Mouse (Mus musculus): ENCODE results near the gene Pbrm1. TPM values are rescaled to one million over a fixed set of nuclear protein-coding genes. Genes with fewer than 3 reads are reported as not detected.

Pbrm1 gene
- polyA plus RNA-seq, 2 experiments: 29.5 to 88.5 TPM

- no peak for ATAC-seq (ENCODE audit: low FRiP score, low read depth)
- DNase-seq (ENCODE audit: low spot score): no peak
- H3K9me3 ChIP-seq (ENCODE audit: control insufficient read depth, low read length): no peaks in the 10 kb centered on the region
- no peak overlapping the region for H3K4me2 ChIP-seq (replicated peaks; ENCODE audit: low read depth, low read length, severe bottlenecking)
- H3K27ac ChIP-seq (replicated peaks; ENCODE audit: low read depth, low read length): no peak overlapping the region
- no peak for TF ChIP-seq POLR2A (IDR thresholded peaks at IDR 0.05; ENCODE audit: borderline replicate concordance, extremely low read depth, insufficient read depth, insufficient read length)
- no peak overlapping the region for H3K9ac ChIP-seq (ENCODE audit: low read depth, low read length, severe bottlenecking)
- 86% methylated on average over 7 of the region's 7 CpGs for WGBS
- no peak overlapping the region for H3K4me3 ChIP-seq (replicated peaks; ENCODE audit: low read length)
- no peaks in the 10 kb centered on the region for H3K36me3 ChIP-seq (ENCODE audit: control insufficient read depth, insufficient read depth, low read length)
- H3K4me1 ChIP-seq (ENCODE audit: control insufficient read depth, insufficient read depth, low read length): no peaks in the 10 kb centered on the region
- H3K27me3 ChIP-seq (ENCODE audit: control insufficient read depth, insufficient read depth, low read length): no peaks in the 10 kb centered on the region
Observed at GRCm38 (mm10) chr14:31161191-31161590, 142.3 kb downstream of the Pbrm1 start.

DNA sequence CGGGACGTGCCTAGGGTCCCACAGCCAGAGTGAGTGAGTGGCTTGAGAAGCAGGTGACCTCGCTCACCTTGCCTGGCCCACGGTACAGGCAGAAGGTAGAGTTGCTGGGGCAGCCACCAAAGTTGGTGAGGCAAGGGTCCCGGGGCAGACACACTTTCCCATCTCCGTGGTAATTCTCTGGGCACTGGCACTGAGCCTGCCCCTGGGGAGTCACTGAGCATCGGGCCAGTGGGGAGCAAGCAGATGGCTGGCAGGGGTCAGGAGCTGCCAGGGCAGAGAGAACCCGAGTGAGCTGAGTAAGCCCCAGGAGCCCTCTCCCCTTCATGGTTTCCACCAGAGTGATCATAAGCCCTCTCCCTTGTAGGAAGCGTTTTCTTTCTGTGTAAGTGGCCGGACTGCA lies 142.7 kb downstream of the Pbrm1 start:
- no peak for ATAC-seq (ENCODE audit: low FRiP score, low read depth)

DNA sequence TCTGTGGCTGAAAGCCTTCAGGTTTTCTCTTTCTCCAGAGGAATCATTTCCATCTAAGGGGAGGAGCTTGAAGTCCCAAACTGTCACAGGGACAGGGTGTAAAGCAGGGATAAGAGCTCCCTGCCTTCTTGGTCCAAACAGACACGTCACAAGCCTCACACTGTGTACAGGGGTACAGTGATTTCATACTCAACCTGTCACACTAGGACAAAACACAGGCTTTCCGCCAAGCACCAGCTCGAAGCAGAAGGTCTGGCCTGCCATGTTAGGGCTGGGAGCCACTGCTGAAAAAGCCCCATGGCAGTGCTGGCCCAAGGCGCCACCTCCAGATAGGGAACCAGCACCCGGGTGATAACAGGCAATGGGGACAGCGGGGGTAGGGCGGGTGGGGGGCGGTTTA lies 145.1 kb downstream of the Pbrm1 start:
- Histone ChIP-seq H3K9me3 (ENCODE audit: control insufficient read depth, low read length) (no peaks in the 10 kb centered on the region), H3K4me3 (replicated peaks; ENCODE audit: low read length) (no peak overlapping the region), H3K4me2 (replicated peaks; ENCODE audit: low read depth, low read length, severe bottlenecking) (no peak overlapping the region), H3K27ac (replicated peaks; ENCODE audit: low read depth, low read length) (no peak overlapping the region), H3K9ac (ENCODE audit: low read depth, low read length, severe bottlenecking) (no peak overlapping the region), H3K36me3 (ENCODE audit: control insufficient read depth, insufficient read depth, low read length) (no peaks in the 10 kb centered on the region), H3K4me1 (ENCODE audit: control insufficient read depth, insufficient read depth, low read length) (no peaks in the 10 kb centered on the region), H3K27me3 (ENCODE audit: control insufficient read depth, insufficient read depth, low read length) (no peaks in the 10 kb centered on the region)
- WGBS: 78% methylated on average over 8 of the region's 8 CpGs
- no peak for DNase-seq (ENCODE audit: low spot score)
- no peak for TF ChIP-seq POLR2A (IDR thresholded peaks at IDR 0.05; ENCODE audit: borderline replicate concordance, extremely low read depth, insufficient read depth, insufficient read length)
- ATAC-seq (ENCODE audit: low FRiP score, low read depth): no peak

More for the DNA sequence above, 142.7 kb downstream of the Pbrm1 start:
- Histone ChIP-seq H3K4me2 (replicated peaks; ENCODE audit: low read depth, low read length, severe bottlenecking) (no peak overlapping the region), H3K4me1 (ENCODE audit: control insufficient read depth, insufficient read depth, low read length) (no peaks in the 10 kb centered on the region), H3K27me3 (ENCODE audit: control insufficient read depth, insufficient read depth, low read length) (no peaks in the 10 kb centered on the region), H3K9me3 (ENCODE audit: control insufficient read depth, low read length) (no peaks in the 10 kb centered on the region), H3K9ac (ENCODE audit: low read depth, low read length, severe bottlenecking) (no peak overlapping the region), H3K36me3 (ENCODE audit: control insufficient read depth, insufficient read depth, low read length) (no peaks in the 10 kb centered on the region), H3K27ac (replicated peaks; ENCODE audit: low read depth, low read length) (no peak overlapping the region), H3K4me3 (replicated peaks; ENCODE audit: low read length) (no peak overlapping the region)
- no peak for DNase-seq (ENCODE audit: low spot score)
- 78% methylated on average over 10 of the region's 10 CpGs for WGBS
- TF ChIP-seq POLR2A (IDR thresholded peaks at IDR 0.05; ENCODE audit: borderline replicate concordance, extremely low read depth, insufficient read depth, insufficient read length): no peak

DNA sequence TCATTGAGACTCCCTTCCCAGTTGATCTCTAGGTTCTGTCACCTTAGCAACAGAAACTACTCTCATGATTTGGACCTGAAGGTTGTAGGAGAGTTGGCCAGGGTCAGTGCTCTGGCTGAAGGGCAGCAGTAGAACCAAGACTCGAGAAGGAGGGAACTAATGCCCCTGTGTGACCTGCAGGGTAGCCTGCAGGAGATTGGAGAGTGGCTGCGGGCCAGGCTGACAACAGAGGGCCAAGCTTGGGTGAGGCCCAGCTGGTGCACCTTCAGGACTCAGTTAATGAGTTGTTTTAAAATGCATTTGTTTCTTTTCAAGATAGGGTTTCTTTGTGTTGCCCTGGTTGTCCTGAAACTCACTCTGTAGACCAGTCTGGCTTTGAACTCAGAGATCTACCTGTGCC lies 146.1 kb downstream of the Pbrm1 start:
- Histone ChIP-seq H3K9ac (ENCODE audit: low read depth, low read length, severe bottlenecking) (no peak overlapping the region), H3K27ac (replicated peaks; ENCODE audit: low read depth, low read length) (no peak overlapping the region), H3K27me3 (ENCODE audit: control insufficient read depth, insufficient read depth, low read length) (no peaks in the 10 kb centered on the region), H3K4me1 (ENCODE audit: control insufficient read depth, insufficient read depth, low read length) (no peaks in the 10 kb centered on the region), H3K4me2 (replicated peaks; ENCODE audit: low read depth, low read length, severe bottlenecking) (no peak overlapping the region), H3K4me3 (replicated peaks; ENCODE audit: low read length) (no peak overlapping the region), H3K9me3 (ENCODE audit: control insufficient read depth, low read length) (no peaks in the 10 kb centered on the region), H3K36me3 (ENCODE audit: control insufficient read depth, insufficient read depth, low read length) (peaks cover 2% of the 10 kb centered on the region)
- WGBS: 64% methylated on average over 2 of the region's 2 CpGs
- ATAC-seq (ENCODE audit: low FRiP score, low read depth) (no peak), DNase-seq (ENCODE audit: low spot score) (no peak)
- no peak for TF ChIP-seq POLR2A (IDR thresholded peaks at IDR 0.05; ENCODE audit: borderline replicate concordance, extremely low read depth, insufficient read depth, insufficient read length)

DNA sequence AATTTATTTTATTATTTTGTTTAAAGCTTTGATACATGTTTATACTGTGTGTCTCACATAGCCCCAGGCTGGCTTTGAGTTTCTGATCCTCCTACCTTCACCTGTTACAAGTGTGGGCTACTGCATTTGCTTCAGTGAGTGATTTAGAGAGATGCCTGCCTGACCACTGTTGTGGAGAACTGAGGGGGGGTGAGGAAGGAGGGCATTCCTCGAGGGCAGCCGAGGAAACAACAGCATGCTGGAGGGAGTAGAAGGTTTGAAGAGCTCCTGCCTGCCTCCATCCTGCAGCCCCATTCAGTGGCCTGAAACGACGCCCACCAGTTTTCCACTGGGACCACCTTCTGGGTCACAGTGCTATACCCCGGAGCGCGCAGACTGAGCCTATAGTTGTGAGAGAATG lies 146.5 kb downstream of the Pbrm1 start:
- 63% methylated on average over 7 of the region's 7 CpGs for WGBS
- Histone ChIP-seq H3K9ac (ENCODE audit: low read depth, low read length, severe bottlenecking) (no peak overlapping the region), H3K9me3 (ENCODE audit: control insufficient read depth, low read length) (no peaks in the 10 kb centered on the region), H3K4me2 (replicated peaks; ENCODE audit: low read depth, low read length, severe bottlenecking) (no peak overlapping the region), H3K36me3 (ENCODE audit: control insufficient read depth, insufficient read depth, low read length) (peaks cover 7% of the 10 kb centered on the region), H3K4me3 (replicated peaks; ENCODE audit: low read length) (no peak overlapping the region), H3K27me3 (ENCODE audit: control insufficient read depth, insufficient read depth, low read length) (no peaks in the 10 kb centered on the region), H3K4me1 (ENCODE audit: control insufficient read depth, insufficient read depth, low read length) (no peaks in the 10 kb centered on the region), H3K27ac (replicated peaks; ENCODE audit: low read depth, low read length) (no peak overlapping the region)
- no peak for TF ChIP-seq POLR2A (IDR thresholded peaks at IDR 0.05; ENCODE audit: borderline replicate concordance, extremely low read depth, insufficient read depth, insufficient read length)
- DNase-seq (ENCODE audit: low spot score) (no peak), ATAC-seq (ENCODE audit: low FRiP score, low read depth) (no peak)
